Mouse (Mus musculus): Measurements from ENCODE around the gene Slc51a.

Slc51a gene

GRCm38 (mm10) chr16:32487234-32488111 is at the start of gene Slc51a:
Gene Slc51a, minus strand, starts transcription at chr16:32487879.
- no peak for DNase-seq (ENCODE audit: low spot score)

- no peak for DNase-seq (ENCODE audit: low spot score)
Measured at GRCm38 (mm10) chr16:32535157-32535751, 47.6 kb upstream of the Slc51a start.

- no peak for DNase-seq (ENCODE audit: low spot score)
Measured at GRCm38 (mm10) chr16:32532878-32533826, 45.5 kb upstream of the Slc51a start.

GRCm38 (mm10) chr16:32526906-32527305 is 39.2 kb upstream of the Slc51a start:
- DNase-seq (ENCODE audit: low spot score), result no peak

GRCm38 (mm10) chr16:32524244-32524615 is 36.6 kb upstream of the Slc51a start:
- no peak for DNase-seq (ENCODE audit: low spot score)

GRCm38 (mm10) chr16:32523462-32524243 is 36.0 kb upstream of the Slc51a start:
- no peak for DNase-seq (ENCODE audit: low spot score)

- no peak for DNase-seq (ENCODE audit: low spot score)
Measured at GRCm38 (mm10) chr16:32522578-32523194, 35.0 kb upstream of the Slc51a start.

- no peak for DNase-seq (ENCODE audit: low spot score)
Measured at GRCm38 (mm10) chr16:32520372-32520748, 32.7 kb upstream of the Slc51a start.

- no peak for DNase-seq (ENCODE audit: low spot score)
Measured at GRCm38 (mm10) chr16:32519656-32520371, 32.1 kb upstream of the Slc51a start.

GRCm38 (mm10) chr16:32517785-32518481 is 30.3 kb upstream of the Slc51a start:
- no peak for DNase-seq (ENCODE audit: low spot score)

GRCm38 (mm10) chr16:32516006-32516962 is 28.6 kb upstream of the Slc51a start:
- DNase-seq (ENCODE audit: low spot score), result peak; percentile 50

- no peak for DNase-seq (ENCODE audit: low spot score)
Measured at GRCm38 (mm10) chr16:32513948-32514347, 26.3 kb upstream of the Slc51a start.

- no peak for DNase-seq (ENCODE audit: low spot score)
Measured at GRCm38 (mm10) chr16:32513401-32513800, 25.7 kb upstream of the Slc51a start.

- DNase-seq (ENCODE audit: low spot score), result no peak
Measured at GRCm38 (mm10) chr16:32512921-32513320, 25.2 kb upstream of the Slc51a start.

- DNase-seq (ENCODE audit: low spot score), result no peak
Measured at GRCm38 (mm10) chr16:32511827-32512490, 24.3 kb upstream of the Slc51a start.

GRCm38 (mm10) chr16:32511338-32511734 is 23.7 kb upstream of the Slc51a start:
- no peak for DNase-seq (ENCODE audit: low spot score)

GRCm38 (mm10) chr16:32510399-32511337 is 23.0 kb upstream of the Slc51a start:
- DNase-seq (ENCODE audit: low spot score), result no peak
